Mouse (Mus musculus) heart, postnatal 0 days (tissue): ENCODE measurements around the gene Nr6a1. TPM values are rescaled to one million over a fixed set of nuclear protein-coding genes. Genes with fewer than 3 reads are reported as not detected.

Experiments
- ATAC-seq: fragments of 200-750 bp; cut with Nextera tagmentation; 2 replicates; pipeline ENCODE4 v1.8.0; 2017; ENCODE audit warnings: low read depth, moderate number of reproducible peaks, moderate library complexity; ENCODE audit not compliant: insufficient read depth
- DNase-seq: peaks from one replicate; pipeline ENCODE4 v3.0.0-alpha.2; 2016; ENCODE audit warnings: low spot score
- H3K27ac ChIP-seq: fragments of 300-500 bp; sonication (generic); 2 replicates; pipeline ENCODE4 v1.5.1; 2014; ENCODE audit warnings: low read depth, mild to moderate bottlenecking
- H3K27me3 ChIP-seq: fragments of 300-500 bp; sonication (generic); 2 replicates; pipeline ENCODE4 v1.6.1; 2014; ENCODE audit warnings: low read length, mixed read lengths; ENCODE audit not compliant: control insufficient read depth, insufficient read depth
- H3K36me3 ChIP-seq: fragments of 300-500 bp; sonication (generic); replicated peaks from 2 replicates; pipeline ENCODE4 v1.6.1; 2014; ENCODE audit warnings: low read length, mixed read lengths; ENCODE audit not compliant: control insufficient read depth, insufficient read depth
- H3K4me1 ChIP-seq: fragments of 300-500 bp; sonication (generic); 2 replicates; pipeline ENCODE4 v1.6.1; 2014; ENCODE audit warnings: antibody characterized with exemption; ENCODE audit not compliant: control insufficient read depth, insufficient read depth
- H3K4me2 ChIP-seq: fragments of 300-500 bp; sonication (generic); 2 replicates; pipeline ENCODE4 v1.6.1; 2014; ENCODE audit warnings: low read depth, mild to moderate bottlenecking, low read length, moderate library complexity
- H3K4me3 ChIP-seq: fragments of 300-500 bp; sonication (generic); 2 replicates; pipeline ENCODE4 v1.5.1; 2014; ENCODE audit warnings: low read depth, low read length
- H3K9ac ChIP-seq: fragments of 300-500 bp; sonication (generic); replicated peaks from 2 replicates; pipeline ENCODE4 v1.6.1; 2014; ENCODE audit warnings: low read depth, low read length, mixed read lengths
- H3K9me3 ChIP-seq: fragments of 300-500 bp; sonication (generic); replicated peaks from 2 replicates; pipeline ENCODE4 v1.6.1; 2016; ENCODE audit warnings: low read length; ENCODE audit not compliant: control insufficient read depth
- CTCF ChIP-seq: IDR thresholded peaks from 2 replicates; pipeline ENCODE4 v1.5.1; 2016; ENCODE audit warnings: antibody characterized with exemption, control low read depth, low read depth
- EP300 ChIP-seq: IDR thresholded peaks from 2 replicates; pipeline ENCODE4 v1.6.1; 2016; ENCODE audit warnings: antibody characterized with exemption, low read depth
- WGBS: fragments of 180-500 bp; shearing (Covaris S2); extraction: QIAGEN DNeasy Blood & Tissue Kit; methylation state at CpG from one replicate; pipeline ENCODE4 v1.1.7; 2014; 5-methylcytosine and 5-hydroxymethylcytosine counted together
- polyA plus RNA-seq: library from polyadenylated mRNA; unstranded; fragments of >200 nt; fragmentation: Nextera tagmentation; extraction: Ambion mirVana; gene quantifications from 2 replicates; pipeline ENCODE4 v1.2.1, GENCODE M21; 2015
- total RNA-seq: library from RNA; depleted of rRNA; stranded (reverse); fragments of >200 nt; gene quantifications from 2 replicates; pipeline ENCODE4 v1.2.3, GENCODE M21; 2014; ENCODE audit warnings: low replicate concordance

Nr6a1 gene
- total and polyA plus RNA-seq, 2 experiments from 2014 or later: 0.31 to 0.99 TPM

GRCm38 (mm10) chr2:38904290-38904689 is 23.2 kb downstream of the Nr6a1 start:
- Histone ChIP-seq H3K9ac (no peak overlapping the region), H3K4me2 (no peak overlapping the region), H3K27me3 (no peaks in the 10 kb centered on the region), H3K4me1 (no peaks in the 10 kb centered on the region), H3K4me3 (no peak overlapping the region), H3K27ac (no peak overlapping the region), H3K9me3 (no peaks in the 10 kb centered on the region), H3K36me3 (no peaks in the 10 kb centered on the region)
- DNase-seq (no peak), ATAC-seq (no peak)
- 60% methylated on average over 1 of the region's 1 CpGs for WGBS
- no peak for TF ChIP-seq EP300
- no peak for TF ChIP-seq CTCF

GRCm38 (mm10) chr2:38902866-38903265 is 24.6 kb downstream of the Nr6a1 start:
- Histone ChIP-seq H3K4me3 (no peak overlapping the region), H3K4me2 (no peak overlapping the region), H3K27ac (no peak overlapping the region), H3K36me3 (no peaks in the 10 kb centered on the region), H3K9me3 (no peaks in the 10 kb centered on the region), H3K9ac (no peak overlapping the region), H3K4me1 (no peaks in the 10 kb centered on the region), H3K27me3 (no peaks in the 10 kb centered on the region)
- TF ChIP-seq CTCF (no peak), EP300 (no peak)
- ATAC-seq (no peak), DNase-seq (no peak)

- TF ChIP-seq CTCF: no peak
- Histone ChIP-seq H3K4me2 (no peak overlapping the region), H3K4me1 (no peaks in the 10 kb centered on the region), H3K4me3 (no peak overlapping the region), H3K27me3 (no peaks in the 10 kb centered on the region), H3K36me3 (0 out of 2 replicates have a peak, but pooled peaks cover 14% of the 10 kb centered on the region), H3K27ac (no peak overlapping the region), H3K9ac (no peak overlapping the region), H3K9me3 (no peaks in the 10 kb centered on the region)
- WGBS: 67% methylated on average over 5 of the region's 5 CpGs
- no peak for DNase-seq
- ATAC-seq: no peak
Observed at GRCm38 (mm10) chr2:38880907-38881672, 46.4 kb downstream of the Nr6a1 start.

DNA sequence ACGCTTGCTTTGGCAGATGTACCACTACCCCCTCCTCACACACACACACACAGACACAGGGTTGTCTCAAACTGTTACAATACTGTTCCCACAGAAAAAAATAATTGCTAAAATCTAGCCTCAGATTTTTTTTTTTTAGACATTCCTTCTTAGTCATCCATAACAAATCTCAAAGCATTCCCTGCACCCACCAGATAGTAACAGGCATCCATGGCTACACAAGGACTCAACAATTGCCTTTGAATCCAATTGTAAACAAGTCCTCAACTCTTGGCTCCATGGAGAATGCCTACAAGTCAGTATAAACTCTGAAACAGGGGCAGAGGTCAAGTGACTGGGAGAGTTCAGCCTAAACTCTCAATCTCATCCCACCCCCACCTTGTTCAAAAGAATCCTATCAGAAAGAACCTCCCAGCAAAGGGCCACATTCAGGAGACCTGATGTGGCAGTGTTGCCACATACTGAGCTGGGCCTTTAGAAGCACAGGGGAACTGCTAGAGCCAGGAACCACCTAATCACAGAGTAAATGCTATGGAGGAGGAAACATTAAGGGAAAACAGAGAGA is 52.9 kb downstream of the Nr6a1 start:
- H3K27ac ChIP-seq: no peak overlapping the region
- no peaks in the 10 kb centered on the region for H3K27me3 ChIP-seq
- no peak overlapping the region for H3K4me2 ChIP-seq
- WGBS: 72% methylated on average over 1 of the region's 1 CpGs
- ATAC-seq (no peak), DNase-seq (no peak)
- no peak overlapping the region for H3K9ac ChIP-seq
- no peak overlapping the region for H3K4me3 ChIP-seq
- H3K4me1 ChIP-seq: no peaks in the 10 kb centered on the region
- TF ChIP-seq EP300 (no peak), CTCF (no peak)
- H3K36me3 ChIP-seq: peaks cover 32% of the 10 kb centered on the region
- no peaks in the 10 kb centered on the region for H3K9me3 ChIP-seq

DNA sequence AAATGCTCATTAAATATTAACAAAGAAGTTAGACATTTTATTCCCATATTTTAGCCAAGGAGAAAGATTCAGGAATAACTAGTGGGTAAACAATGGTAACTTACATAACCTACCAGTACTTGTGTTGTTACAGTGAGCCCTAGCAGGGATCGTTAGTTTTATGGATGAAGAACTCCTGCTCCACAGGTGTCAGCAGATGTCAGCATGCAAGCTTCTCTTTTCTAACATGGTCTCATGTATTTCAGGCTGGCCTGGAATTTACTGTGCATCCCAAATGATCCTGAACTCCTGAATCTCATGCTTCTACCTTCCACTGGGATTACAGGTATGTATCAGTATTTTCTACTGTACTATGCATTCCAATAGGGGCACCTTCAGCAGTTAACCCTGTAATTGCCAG is 54.8 kb downstream of the Nr6a1 start:
- Histone ChIP-seq H3K27ac (no peak overlapping the region), H3K4me2 (no peak overlapping the region), H3K9ac (no peak overlapping the region), H3K36me3 (peaks cover 23% of the 10 kb centered on the region), H3K9me3 (no peaks in the 10 kb centered on the region), H3K27me3 (no peaks in the 10 kb centered on the region), H3K4me1 (no peaks in the 10 kb centered on the region), H3K4me3 (no peak overlapping the region)
- DNase-seq (no peak), ATAC-seq (no peak)
- 57% methylated on average over 1 of the region's 1 CpGs for WGBS
- TF ChIP-seq EP300: no peak
- no peak for TF ChIP-seq CTCF
